Mouse (Mus musculus): Measurements from ENCODE around the gene Aldh3a1. TPM values are rescaled to one million over a fixed set of nuclear protein-coding genes. Genes with fewer than 3 reads are reported as not detected.
"Not testable (repeated sequence)": the region's sequence is repeated elsewhere in the genome, so short reads cannot be mapped to it uniquely, and the experiment has no call there.

The Aldh3a1 gene
- 1 to 10 TPM; 2.9 to 3.2 TPM for total RNA-seq (2021)
- long read RNA-seq, experiment 1, partial matches to known transcripts = 1 of 1 reads
- long read RNA-seq, experiment 1, other reads (novel, unspliced or antisense) = 0 of 1 reads
- long read RNA-seq, experiment 2, partial matches to known transcripts = 3 of 6 reads
- long read RNA-seq, experiment 2, other reads (novel, unspliced or antisense) = 1 of 6 reads

DNA sequence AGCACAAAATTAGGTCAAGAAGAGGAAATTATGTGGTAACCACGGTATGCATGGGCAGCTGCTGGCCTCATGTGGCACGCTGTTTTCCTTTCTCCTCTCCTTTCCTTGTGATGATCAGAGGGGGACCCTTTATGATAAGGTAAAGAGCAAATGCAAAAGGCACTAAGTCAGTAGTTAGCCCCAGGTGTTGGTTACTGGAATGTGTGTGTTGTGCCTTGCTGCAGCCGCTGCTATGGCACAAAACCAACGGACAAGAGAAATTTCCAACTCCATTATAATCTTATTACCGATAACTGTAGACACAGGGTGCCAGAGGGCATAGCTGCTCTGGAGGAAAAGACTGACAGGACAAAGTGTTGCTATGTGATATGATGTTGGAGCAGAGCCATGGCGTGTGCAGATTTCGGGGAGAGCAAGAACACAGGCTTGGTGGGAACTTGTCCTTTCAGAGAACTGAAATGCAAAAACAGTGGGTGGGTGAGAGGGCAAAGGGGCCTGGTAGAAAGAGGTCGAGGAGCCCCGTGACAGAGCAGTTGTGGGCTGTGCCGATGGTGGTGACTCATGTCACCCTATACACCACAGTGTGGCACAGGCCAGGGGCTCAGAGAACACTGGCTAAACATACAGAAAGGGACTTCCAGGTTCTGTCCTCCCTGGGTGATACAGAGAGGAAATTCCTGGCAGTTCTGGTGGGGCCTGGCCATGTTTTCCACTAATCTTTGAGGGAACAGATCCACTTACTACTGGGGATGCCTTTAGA, at the start of gene Aldh3a1:
Aldh3a1 (plus strand) TSS at position 51 of the 760 bp plus-strand sequence.
- DNase-seq (ENCODE audit: low spot score in 2 of 2) = no peak

DNA sequence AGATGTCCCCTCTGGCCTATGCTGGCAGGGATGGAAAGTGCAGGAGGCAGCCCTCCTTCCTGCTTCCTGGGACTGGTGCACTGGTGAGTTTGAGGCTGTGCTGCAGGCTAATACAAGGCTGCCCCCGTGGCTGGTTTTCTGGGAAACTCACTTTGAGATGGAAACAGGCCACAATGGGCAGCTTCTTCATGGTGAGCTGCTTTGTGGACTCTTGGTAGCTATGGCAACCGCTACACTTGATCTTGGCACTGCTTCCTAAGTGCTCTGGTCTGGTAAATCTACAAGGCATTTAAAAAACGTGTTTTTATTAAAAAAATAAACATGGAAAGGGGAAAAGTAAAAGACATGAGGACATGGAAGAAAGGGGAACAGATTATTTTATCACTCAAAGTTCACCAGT, 49.2 kb upstream of the Aldh3a1 start:
- no peak for DNase-seq (ENCODE audit: low spot score in 2 of 2)

DNA sequence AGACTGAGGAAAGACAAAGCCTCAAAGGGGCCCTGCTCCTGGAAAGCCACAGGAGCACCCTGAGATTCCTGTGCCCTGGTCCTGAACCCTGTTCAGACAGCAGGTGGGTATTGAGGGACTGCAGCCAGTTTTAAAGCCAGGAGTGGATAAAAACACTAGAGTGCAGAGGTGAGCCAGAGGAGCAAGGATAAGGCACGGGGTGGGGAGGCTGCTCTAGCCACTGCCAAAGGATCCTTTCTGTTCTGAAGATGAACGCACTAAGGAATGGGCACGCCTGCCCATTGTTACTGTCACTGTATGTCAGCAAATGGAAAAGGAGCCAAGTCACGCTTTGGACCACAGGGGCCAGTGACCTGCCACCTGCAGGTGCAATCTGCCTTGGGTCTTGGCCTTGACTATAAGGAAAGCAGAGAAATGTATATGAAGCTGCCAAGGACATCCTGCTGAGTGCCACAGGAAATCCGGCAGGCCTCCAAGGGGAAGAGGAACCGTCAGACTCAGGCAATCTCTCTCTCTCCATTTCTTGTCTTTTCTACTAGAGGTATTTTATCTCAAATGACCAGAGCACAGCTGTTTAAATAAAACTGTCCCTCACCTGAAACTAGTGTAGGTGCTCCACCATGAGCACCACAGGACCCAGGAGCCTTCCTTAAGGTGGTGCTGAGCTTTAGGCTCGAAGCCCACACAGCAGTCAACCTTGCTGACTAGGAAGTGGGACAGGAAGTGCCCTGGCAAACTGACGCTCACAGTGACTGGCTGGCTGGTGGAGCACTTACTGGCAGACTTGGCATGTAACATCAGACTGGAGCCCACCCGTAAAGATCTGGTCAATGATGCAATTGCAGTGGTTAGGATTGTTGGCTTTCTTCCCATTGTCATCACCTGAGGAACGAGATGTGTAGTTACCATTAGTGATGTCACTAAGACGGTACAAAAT, 47.3 kb upstream of the Aldh3a1 start:
- DNase-seq (ENCODE audit: low spot score in 2 of 2) = no peak

DNA sequence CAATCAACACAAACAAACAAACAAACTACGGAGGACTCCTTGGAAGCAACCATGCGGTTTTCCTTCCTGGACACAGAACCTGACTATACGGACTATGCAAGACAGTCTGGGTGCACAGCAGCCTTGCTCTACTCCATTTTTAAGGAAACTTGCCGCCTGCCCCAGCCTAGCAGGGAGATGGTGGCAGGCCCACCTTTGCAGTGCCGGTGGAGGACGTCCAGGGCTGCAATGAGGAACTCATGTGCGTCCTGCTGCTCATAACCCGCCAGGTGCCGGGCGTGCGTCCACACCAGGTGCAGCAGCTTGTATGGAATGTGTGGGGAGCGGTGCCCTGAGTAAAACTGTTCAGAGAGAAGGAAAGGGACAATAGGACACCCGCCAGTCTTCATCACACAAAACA, 46.2 kb upstream of the Aldh3a1 start:
- no peak for DNase-seq (ENCODE audit: low spot score in 2 of 2)

DNA sequence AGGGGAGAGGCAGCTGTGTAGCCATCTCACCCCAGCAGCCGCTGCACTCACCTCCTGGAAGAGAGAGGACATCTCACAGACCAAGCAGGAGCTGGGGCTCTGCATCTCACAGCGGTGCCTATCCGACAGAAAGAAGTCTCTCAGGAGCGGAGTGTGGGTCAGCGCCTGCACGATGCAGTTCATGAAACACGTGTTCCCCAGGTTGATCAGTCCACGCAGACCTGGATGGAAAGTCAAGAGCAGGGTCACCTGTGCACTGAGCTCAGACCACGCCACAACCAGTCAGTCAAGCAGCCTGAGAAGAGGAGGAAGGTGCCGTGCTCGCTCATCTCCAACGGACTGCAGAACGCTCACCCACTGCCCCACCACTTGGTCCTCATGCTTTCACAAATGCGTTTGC, 44.6 kb upstream of the Aldh3a1 start:
- no peak for DNase-seq (ENCODE audit: low spot score in 2 of 2)

DNA sequence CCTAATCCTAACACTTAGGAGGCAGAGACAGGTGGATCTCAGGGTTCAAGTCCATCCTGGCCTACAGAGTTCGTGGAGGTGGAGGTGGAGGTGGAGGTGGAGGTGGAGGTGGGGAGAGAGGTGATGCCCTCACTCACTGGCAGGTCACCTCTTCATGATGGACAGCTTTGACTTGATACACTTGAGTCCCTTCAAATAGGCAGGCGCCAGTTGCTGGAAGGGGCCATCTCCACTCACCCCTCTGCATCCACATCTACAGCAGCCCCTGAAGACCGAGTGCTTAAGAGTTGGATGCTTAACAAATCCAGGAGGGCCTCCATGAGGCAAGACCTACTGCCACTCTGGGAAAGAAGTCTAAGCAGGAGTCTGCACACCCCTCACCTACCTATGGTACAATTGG, 44.0 kb upstream of the Aldh3a1 start:
- no peak for DNase-seq (ENCODE audit: low spot score in 2 of 2)

DNA sequence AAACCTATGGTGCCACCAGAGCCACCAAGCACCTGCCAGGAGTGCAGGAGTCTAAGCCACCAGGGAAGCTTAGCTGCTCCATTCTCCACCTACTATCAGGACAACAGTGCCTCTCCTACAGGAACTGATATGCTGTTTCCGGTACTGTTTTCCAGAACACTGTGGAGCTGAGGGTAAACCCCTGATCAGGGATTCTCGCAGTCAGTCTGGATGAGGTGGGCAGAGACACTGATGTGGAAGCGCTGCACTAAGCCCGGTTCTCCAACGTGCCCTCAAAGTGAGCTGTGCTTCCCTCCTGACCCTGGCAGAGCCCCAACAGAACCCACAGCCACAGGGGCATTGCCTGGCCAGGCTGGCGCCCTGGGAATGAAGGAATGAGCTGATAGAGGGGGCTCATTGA, 43.0 kb upstream of the Aldh3a1 start:
- no peak for DNase-seq (ENCODE audit: low spot score in 2 of 2)

DNA sequence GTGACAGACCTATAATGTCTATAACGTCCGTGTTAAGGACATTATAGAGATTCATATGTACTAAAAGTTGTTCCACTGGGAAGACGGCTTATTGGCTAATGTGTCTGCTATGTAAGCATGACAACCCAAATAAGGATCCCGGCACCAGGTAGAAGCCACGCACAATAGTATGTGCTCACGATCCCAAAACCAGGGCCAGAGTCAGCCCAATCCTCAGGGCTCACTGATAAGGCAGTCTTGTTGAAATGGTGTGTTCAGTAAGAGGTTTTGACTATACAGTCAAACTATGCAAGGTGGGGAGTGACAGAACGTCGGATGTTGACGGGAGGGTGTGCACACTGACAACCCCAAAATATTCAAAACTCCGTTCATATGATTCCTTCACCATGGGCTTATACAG, 42.5 kb upstream of the Aldh3a1 start:
- DNase-seq (ENCODE audit: low spot score in 2 of 2) = no peak

DNA sequence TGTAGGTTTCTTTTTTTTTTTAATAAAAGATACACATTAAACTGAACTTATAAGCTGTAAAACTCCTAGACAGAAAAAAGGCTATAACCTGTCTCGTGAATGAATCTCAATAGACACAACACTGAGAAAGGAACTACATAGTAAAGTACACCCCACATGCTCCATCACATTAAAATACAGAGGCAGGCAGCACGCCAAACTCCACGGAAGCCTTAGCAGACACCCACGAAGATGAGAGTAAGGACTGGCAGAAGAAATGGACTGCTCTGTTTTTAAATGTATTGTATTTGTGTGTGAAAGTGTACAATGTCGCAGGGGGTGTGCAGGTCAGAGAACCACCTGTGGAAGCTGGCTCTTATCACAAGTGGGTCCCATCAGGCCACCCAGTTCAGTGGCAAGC, 37.2 kb upstream of the Aldh3a1 start:
- peak in 1 of 2 experiments; percentile 33 for DNase-seq (ENCODE audit: low spot score in 2 of 2)

DNA sequence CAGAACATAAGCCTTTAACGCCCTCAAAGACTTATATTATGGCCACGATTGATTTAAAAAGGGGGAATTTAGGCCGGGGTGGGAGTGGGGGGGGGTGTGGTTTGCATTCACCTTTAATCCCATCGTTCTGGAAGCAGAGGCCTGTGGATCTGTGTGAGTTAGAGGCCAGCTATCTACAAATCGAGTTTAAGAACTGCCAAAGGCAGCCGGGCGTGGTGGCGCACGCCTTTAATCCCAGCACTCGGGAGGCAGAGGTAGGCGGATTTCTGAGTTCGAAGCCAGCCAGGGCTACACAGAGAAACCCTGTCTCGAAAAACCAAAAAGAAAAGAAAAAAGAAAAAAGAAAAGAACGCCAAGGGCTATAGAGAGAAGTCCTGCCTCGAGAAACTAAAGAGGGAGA, 33.9 kb upstream of the Aldh3a1 start:
- DNase-seq (ENCODE audit: low spot score in 2 of 2) = not testable (repeated sequence)

DNA sequence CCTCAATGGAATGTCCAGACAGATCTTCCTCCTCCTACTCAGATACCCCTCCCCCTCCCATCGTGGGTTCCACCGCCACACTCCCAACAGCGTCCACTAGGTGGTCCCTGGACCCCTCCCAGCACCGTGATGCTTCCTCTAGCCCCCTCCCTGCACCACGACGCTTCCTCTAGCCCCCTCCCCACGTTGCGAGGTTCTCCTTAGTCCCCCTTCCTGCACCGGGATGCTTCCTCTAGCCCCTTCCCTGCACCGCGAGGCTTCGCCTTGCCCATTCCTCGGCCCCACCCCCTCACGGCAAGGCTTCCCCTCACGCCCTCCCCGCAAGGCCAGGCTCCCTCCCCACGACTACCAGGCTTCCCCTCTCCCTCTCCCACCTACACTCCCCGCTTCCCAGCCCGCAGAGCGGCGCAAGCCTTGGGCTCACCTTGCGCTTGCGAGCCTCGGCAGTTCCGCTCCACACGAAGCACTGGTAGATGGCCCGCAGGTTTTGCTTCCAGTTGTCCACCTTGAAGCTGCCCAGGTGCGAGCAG, 33.0 kb upstream of the Aldh3a1 start:
- peak; percentile 27 to 42 for DNase-seq (ENCODE audit: low spot score in 2 of 2)

DNA sequence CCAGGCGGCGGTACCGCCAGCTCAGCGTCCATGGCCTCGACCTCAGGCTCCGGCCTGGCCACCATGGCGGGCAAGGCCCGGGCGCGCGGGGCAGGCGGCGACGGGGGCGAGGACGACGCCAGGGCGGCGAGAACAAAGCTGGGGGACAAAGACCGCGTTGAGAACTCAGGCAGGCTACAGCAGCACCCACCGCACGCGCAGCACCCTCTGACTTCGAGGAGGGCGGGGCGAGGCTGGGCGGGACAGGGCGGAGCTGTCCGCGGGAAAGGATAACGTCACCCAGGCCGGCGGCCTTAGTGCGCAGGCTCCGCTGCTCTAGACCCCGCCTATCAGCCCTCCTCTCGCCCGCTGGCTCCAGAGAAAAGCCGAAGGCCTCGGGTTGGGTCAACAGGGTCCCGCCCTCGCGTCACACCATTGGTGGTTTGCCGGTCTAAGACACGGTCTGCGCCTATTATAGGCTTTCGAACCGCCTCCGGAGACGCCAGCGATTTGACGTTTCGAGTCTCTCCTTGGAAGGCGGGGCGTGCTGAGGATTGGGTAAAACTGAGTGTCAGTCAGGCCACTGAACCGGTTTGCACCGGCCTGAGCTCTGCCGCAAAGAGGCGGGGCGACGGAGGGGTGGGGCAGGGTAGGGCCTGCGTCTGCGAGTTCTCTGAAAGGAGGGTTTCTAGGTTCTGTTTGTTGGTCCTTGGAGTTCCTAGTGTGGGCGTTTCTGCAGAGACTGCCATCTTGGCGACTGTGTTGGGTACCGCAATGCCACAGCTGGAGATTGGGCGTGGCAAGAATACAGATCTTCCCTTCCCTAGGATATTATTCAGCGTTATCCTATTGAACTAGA, 32.3 kb upstream of the Aldh3a1 start, which contains the start of gene Usp22:
Usp22 (minus strand) TSS at position 235 of the 838 bp plus-strand sequence.
- DNase-seq (ENCODE audit: low spot score in 2 of 2) = peak; percentile 99

DNA sequence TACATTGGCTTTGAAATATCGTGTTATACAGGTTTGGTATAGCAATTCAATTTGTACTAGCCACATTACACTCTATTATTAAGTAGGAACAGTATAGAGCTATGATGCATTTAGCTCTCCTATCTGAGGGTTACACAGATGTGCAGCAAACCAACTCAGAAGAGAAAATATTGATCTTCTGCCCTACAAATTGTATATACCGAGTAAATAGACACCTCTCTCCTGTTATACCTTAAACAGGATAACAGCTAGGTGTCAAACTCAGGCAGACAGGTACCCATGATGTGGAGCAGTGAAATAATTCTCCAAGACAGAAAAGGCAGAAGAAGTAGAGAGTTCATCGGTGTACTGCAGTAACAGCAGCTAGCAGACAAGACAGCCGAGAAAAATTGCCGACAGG, 31.6 kb upstream of the Aldh3a1 start:
- no peak for DNase-seq (ENCODE audit: low spot score in 2 of 2)

DNA sequence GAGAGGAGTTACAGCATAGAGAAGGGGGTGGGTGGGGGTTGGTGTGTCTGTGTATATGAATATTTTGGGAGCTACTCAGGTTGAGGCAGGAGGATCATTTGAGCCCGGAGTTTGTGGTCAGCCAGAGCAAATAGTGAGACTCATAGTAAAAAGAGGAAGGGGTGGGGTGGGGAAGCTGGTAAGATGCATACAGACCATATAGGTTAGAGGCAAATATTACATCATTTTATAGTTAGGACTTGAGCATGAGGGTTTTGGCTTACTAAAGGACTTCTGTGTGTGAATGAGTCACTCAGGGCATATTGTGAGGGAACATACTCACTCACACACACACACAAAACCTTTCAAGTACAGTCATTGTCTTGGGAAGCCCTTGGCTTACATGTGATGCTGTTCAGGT, 31.0 kb upstream of the Aldh3a1 start:
- DNase-seq (ENCODE audit: low spot score in 2 of 2) = no peak

DNA sequence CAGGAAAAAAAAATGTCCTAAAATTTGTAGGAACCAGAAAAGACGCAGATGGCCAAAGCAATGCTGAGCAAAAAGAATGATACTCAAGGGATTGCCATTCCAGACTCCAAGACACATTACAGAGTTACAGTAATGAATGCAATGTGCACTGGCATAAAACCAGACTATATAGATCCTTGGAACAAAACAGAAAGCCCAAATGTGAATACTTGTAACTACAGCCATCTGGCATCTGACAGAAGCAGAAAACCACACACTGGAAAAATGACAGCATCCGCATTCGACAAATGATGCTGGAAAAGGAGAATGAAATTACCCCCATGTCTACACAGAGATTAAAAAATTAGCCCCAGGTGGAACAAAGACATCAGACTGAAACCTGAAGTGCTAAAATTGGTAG, 27.0 kb upstream of the Aldh3a1 start:
- DNase-seq (ENCODE audit: low spot score in 2 of 2) = no peak

DNA sequence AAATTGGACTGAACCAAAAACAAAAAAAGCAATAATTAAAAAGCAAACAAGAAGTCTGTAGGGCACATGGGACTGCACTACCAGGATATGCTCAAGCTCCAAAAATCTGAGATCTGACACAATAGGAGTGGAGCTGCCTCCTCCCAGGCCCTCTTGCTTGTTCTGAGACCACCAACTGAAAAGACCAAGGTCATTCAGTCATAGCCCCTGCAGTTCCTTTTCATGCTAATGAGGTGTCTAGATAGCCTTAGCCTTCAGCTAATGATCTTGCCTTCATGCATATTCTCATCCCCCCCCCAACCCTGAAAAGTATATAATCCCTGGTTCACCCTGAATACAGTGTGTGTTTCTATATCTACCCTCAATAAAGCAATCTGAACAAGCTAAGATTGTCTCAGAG, 25.7 kb upstream of the Aldh3a1 start:
- no peak for DNase-seq (ENCODE audit: low spot score in 2 of 2)

DNA sequence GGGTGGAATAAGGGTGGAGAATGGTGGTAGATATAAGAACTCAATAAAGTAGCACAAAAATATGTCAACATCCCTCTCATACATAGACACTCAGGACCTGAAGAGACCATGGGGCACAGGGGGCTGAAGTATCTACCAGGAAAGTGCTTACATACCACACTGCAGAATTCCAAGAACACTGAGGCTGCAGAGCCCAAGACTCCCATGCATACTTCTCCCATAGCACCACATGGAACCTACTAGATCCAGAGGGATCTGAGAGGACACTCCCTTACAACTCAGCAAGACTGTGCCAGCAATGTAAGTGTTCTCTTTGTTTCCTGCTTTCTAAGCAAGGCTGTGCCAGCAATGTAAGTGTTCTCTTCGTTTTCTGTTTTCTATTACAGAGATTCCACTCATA, 23.5 kb upstream of the Aldh3a1 start:
- DNase-seq (ENCODE audit: low spot score in 2 of 2) = no peak

DNA sequence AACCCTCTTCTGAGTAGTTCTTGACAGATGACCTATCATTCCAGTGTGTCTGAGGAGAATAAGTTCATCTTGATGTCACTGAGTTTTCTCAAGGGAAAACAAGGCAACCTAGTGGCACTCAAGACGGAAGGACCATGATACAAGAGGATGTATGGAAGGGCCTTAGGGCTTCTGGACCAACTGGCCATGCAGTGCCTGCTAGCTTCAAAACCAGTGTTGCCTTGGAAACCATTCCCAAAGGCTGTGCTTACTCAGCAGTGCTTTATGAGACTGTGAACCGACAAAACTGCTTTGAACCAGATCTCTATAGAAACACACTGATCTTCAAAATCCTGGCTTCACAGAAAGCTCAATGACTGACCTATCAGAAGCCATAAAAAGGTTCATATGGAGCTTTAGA, 16.6 kb upstream of the Aldh3a1 start:
- no peak for DNase-seq (ENCODE audit: low spot score in 2 of 2)

DNA sequence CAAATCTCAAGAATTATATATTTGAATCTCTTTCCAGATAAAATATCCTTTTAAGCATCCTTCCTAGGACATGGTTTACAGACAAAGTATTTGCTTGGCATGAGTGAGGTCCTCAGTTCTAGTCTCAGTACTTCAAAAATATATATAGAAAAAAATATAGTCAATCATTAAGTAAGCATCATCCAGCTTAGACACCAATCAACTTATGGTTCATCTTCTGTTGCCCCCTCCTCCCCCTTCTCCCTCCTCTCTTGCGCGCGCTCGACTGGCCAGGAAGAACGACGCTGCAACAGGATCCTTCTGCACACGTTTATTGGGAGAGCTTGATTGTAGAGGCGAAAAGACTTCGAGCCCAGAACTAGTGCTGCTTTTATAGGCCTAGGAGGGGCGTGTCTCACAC, 15.2 kb upstream of the Aldh3a1 start:
- DNase-seq (ENCODE audit: low spot score in 2 of 2) = not testable (repeated sequence)

DNA sequence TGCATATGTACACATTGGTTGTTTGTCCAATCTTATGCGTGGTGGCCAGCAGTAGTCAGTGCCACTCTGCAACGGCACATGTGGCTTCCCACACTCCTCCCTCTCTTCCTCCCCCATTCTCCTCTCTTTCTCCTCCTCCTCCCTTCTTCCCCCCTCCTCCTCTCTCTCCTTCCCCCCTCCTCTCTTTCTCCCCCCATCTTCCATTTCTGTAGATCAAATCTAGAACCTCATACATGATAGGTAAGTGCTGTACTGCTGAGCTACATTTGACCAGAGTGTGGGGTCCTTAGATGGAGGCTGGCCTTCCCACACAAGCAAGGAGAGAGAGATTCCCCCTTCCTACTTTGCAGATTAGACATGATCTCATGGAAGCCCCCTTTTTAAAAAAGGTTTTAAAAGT, 14.6 kb upstream of the Aldh3a1 start:
- DNase-seq (ENCODE audit: low spot score in 2 of 2) = no peak

DNA sequence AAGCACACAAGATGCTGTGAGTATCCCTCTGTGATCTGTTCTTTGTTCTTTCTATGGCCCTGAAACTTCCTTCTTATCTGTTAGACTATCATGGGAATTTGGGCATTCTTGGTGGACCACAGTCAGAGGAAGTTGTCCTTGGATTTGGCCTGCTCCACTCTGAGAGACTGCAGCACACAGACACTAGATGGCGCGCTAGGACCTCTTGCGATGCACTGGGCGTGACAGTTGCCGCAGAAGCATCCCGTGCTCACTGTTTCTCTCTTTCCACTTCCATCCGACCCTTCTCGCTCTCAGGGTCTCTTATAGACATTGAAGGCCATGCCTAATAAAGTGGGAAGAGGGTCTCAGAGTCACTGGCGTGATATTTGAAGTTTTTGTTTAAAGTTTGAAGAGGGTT, 13.9 kb upstream of the Aldh3a1 start:
- peak; percentile 83 to 92 for DNase-seq (ENCODE audit: low spot score in 2 of 2)
